Comparison of ENCODE assay signal across 17 mouse cellular contexts in the genomic region with DNA sequence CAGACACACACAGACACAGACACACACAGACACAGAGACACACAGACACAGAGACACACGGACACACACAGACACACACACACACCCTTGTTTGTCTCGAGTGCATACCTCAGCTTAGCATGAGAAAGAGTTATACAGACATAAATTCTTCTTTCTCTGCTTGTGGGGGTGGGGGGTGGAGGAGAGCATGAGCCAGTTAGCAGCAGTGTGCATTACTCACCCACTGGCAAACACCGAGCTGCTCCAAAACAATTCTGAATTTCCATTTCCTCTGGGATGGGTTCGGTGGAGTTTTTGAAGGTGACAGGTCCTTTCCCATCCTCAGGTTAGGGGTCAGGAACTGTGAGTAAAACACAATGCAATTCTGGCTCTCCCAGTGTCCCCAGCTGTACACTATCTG. TPM values are rescaled to one million over a fixed set of nuclear protein-coding genes. Genes with fewer than 3 reads are reported as not detected.
A peak's percentile ranks its signal among the peaks of the same experiment; 100 is the strongest.
DNase-seq lines count a peak whose midpoint lies in the region; ATAC-seq lines count a peak whose summit lies in the region.
"Had no signal": no experiment of that assay in that cellular context is flagged by ENCODE, and none has a peak within 500 bp of the region (broad histone marks: within the 10 kb centered on the region; RNA-seq: fewer than 3 reads in every experiment).

No protein-coding gene starts in this region.

- DNase-seq in heart, postnatal 10 days: peak; percentile 19 to 37
- DNase-seq in heart, postnatal 36 days: no peak
- peak; percentile 25 for DNase-seq in right cerebral cortex, adult 18-20 months
- DNase-seq in right cerebral cortex, adult 2 months (ENCODE audit: low spot score in 2 of 2): no peak
- peak; percentile 74 for DNase-seq in NIH3T3 (ENCODE audit: low read depth)
- no peak for DNase-seq in adrenal gland, postnatal 25 days
- DNase-seq: adrenal gland, adult 8-10 months; cerebellum, adult 11-12 months; cerebellum, adult 8-10 months; embryo, embryonic 11 days; gastrocnemius, postnatal 25 days; heart, postnatal 14 days; kidney, adult 11 months had no signal

- intact Hi-C loops in heart, postnatal 10 days (cut with DNase I): no loop called here
- intact Hi-C loops in heart, postnatal 36 days (cut with DNase I): no loop called here

- ATAC-seq in erythroblast, adult 5-6 weeks (replicated peaks; ENCODE audit: low FRiP score, poor library complexity, severe bottlenecking): no peak
- ATAC-seq: activated CD4-positive, CD25-positive, alpha-beta regulatory T cell, adult 4 months; forebrain, embryonic 13.5 days; forebrain, embryonic 16.5 days had no signal

RNA-seq across cellular contexts. Expression of gene Mfsd4a, which starts 31.2 kb away (rescaled TPM):
- 1 to 10 TPM; 1.7 TPM for total RNA-seq in heart, postnatal 10 days (2021)
- 1 to 10 TPM; 1.4 to 2.3 TPM for total RNA-seq in heart, postnatal 36 days (2021)
- 29.5 and 29.9 TPM in 2 replicates for total RNA-seq in adrenal gland, postnatal 25 days (2021)
- total RNA-seq in erythroblast, adult 5-6 weeks (2015; ENCODE audit: low replicate concordance): not detected in 2 replicates
- 0.68 and 2.9 TPM in 2 replicates for total RNA-seq in erythroblast, adult 5-6 weeks (2017; ENCODE audit: low replicate concordance)

RNA-seq across cellular contexts. Expression of gene Cdk18, which starts 40.5 kb away (rescaled TPM):
- total RNA-seq in heart, postnatal 10 days (2021): 10 to 100 TPM in 1 of 2 experiments, 1 to 10 TPM in 1; 7.6 to 10.4 TPM
- total RNA-seq in heart, postnatal 36 days (2021): 10 to 100 TPM; 16.5 to 17.9 TPM
- total RNA-seq in adrenal gland, postnatal 25 days (2021): 16.5 and 18.0 TPM in 2 replicates
- not detected in 2 replicates for total RNA-seq in erythroblast, adult 5-6 weeks (2015; ENCODE audit: low replicate concordance)
- total RNA-seq in erythroblast, adult 5-6 weeks (2017; ENCODE audit: low replicate concordance): 0.28 TPM in 1 of 2 replicates, not detected in the other

Comparison
In these comparisons a context has a peak if more than half of its experiments do, and no peak if none do; other contexts are left out.
1. DNase-seq: peak in heart, postnatal 10 days (2 of 2), right cerebral cortex, adult 18-20 months (single experiment) and NIH3T3 (single experiment); none in heart, postnatal 36 days (0 of 2), right cerebral cortex, adult 2 months (0 of 2) and adrenal gland, postnatal 25 days (single experiment).
2. RNA of gene Cdk18, which starts 40.5 kb away (total RNA-seq): 16.5 to 17.9 TPM in heart, postnatal 36 days, 16.5 to 18.0 TPM in adrenal gland, postnatal 25 days and 7.6 to 10.4 TPM in heart, postnatal 10 days; 0.28 TPM in erythroblast, adult 5-6 weeks; every median in the first group is over 4 times any median in the second.